11 mouse cellular contexts compared by ENCODE assay signal in genomic region chr5:134214021-134214806, GRCm38 (mm10). TPM values are rescaled to one million over a fixed set of nuclear protein-coding genes. Genes with fewer than 3 reads are reported as not detected.
DNase-seq lines count a peak whose midpoint lies in the region; ATAC-seq and TF ChIP-seq lines count a peak whose summit lies in the region.
"Had no signal": no experiment of that assay in that cellular context is flagged by ENCODE, and none has a peak within 500 bp of the region (broad histone marks: within the 10 kb centered on the region; RNA-seq: fewer than 3 reads in every experiment).

No protein-coding gene starts in this region.

- no peaks in the 10 kb centered on the region for H3K9me3 ChIP-seq in intestine, embryonic 14.5 days (ENCODE audit: control insufficient read depth, low read length)
- no peaks in the 10 kb centered on the region for H3K9me3 ChIP-seq in intestine, postnatal 0 days (ENCODE audit: control insufficient read depth)
- H3K9me3 ChIP-seq in embryonic facial prominence, embryonic 10.5 days, result no peaks in the 10 kb centered on the region
- H3K9me3 ChIP-seq: heart, embryonic 15.5 days had no signal

- TF ChIP-seq POLR2A in bone marrow, adult 2 months (IDR thresholded peaks at IDR 0.05; ENCODE audit: borderline replicate concordance, control insufficient read depth, low read depth, low read length), result no peak

- H3K4me3 ChIP-seq in intestine, embryonic 14.5 days (ENCODE audit: low read depth, low read length), result no peak overlapping the region
- H3K4me3 ChIP-seq in intestine, postnatal 0 days (ENCODE audit: low read depth, low read length), result no peak overlapping the region
- no peak overlapping the region for H3K4me3 ChIP-seq in bone marrow, adult 2 months (replicated peaks; ENCODE audit: control insufficient read depth, low read depth, low read length)
- H3K4me3 ChIP-seq in macrophage (ENCODE audit: inconsistent target), result no peak overlapping the region
- H3K4me3 ChIP-seq in embryonic facial prominence, embryonic 10.5 days, result no peak overlapping the region
- H3K4me3 ChIP-seq: erythroblast, embryonic 14.5 days; gastrocnemius, adult 2 months; heart, embryonic 15.5 days had no signal

- H3K9ac ChIP-seq in intestine, embryonic 14.5 days (ENCODE audit: low read length), result no peak overlapping the region
- H3K9ac ChIP-seq in intestine, postnatal 0 days (ENCODE audit: low read depth, low read length), result no peak overlapping the region
- H3K9ac ChIP-seq: heart, embryonic 15.5 days had no signal

- H3K79me2 ChIP-seq in macrophage (ENCODE audit: inconsistent target), result no peaks in the 10 kb centered on the region

- H3K4me2 ChIP-seq in intestine, embryonic 14.5 days (ENCODE audit: low read length), result no peak overlapping the region
- no peak overlapping the region for H3K4me2 ChIP-seq in intestine, postnatal 0 days (replicated peaks; ENCODE audit: low read depth)
- H3K4me2 ChIP-seq: heart, embryonic 15.5 days had no signal

- DNase-seq in intestine, embryonic 14.5 days (ENCODE audit: low spot score), result no peak
- DNase-seq in lung, postnatal 10 days, result peak; percentile 57
- DNase-seq in lung, adult 18-20 months, result no peak
- no peak for DNase-seq in layer of hippocampus, adult 11-12 months (ENCODE audit: low spot score)
- DNase-seq in embryonic facial prominence, embryonic 10.5 days (ENCODE audit: low spot score), result no peak
- DNase-seq: gastrocnemius, adult 2 months had no signal

- no peaks in the 10 kb centered on the region for H3K27me3 ChIP-seq in intestine, embryonic 14.5 days (replicated peaks; ENCODE audit: control insufficient read depth, insufficient read depth, low read length)
- no peaks in the 10 kb centered on the region for H3K27me3 ChIP-seq in intestine, postnatal 0 days (replicated peaks; ENCODE audit: control insufficient read depth, insufficient read depth, low read length)
- H3K27me3 ChIP-seq in embryonic facial prominence, embryonic 10.5 days (replicated peaks; ENCODE audit: low read depth, poor library complexity, severe bottlenecking), result no peaks in the 10 kb centered on the region
- H3K27me3 ChIP-seq: heart, embryonic 15.5 days had no signal

- WGBS in intestine, embryonic 14.5 days, result 62% methylated on average over 12 of the region's 12 CpGs
- WGBS in intestine, postnatal 0 days, result 67% methylated on average over 12 of the region's 12 CpGs
- 9% methylated on average over 12 of the region's 12 CpGs for WGBS in bone marrow, adult 2 months
- WGBS in macrophage (ENCODE audit: missing documents), result 19% methylated on average over 11 of the region's 12 CpGs
- 85% methylated on average over 12 of the region's 12 CpGs for WGBS in embryonic facial prominence, embryonic 10.5 days

- 0 out of 2 replicates have a peak, but pooled peaks have one; percentile 44 for ATAC-seq in intestine, embryonic 14.5 days (replicated peaks; ENCODE audit: low FRiP score, low TSS enrichment, low read depth)
- ATAC-seq in intestine, postnatal 0 days, result no peak

- TF ChIP-seq CTCF in intestine, postnatal 0 days (IDR thresholded peaks at IDR 0.05; ENCODE audit: low read depth), result no peak
- no peak for TF ChIP-seq CTCF in bone marrow, adult 2 months (IDR thresholded peaks at IDR 0.05; ENCODE audit: control insufficient read depth, insufficient read depth, low read length)

- no peak overlapping the region for H3K27ac ChIP-seq in intestine, embryonic 14.5 days (ENCODE audit: low read depth)
- H3K27ac ChIP-seq in intestine, postnatal 0 days (ENCODE audit: low read depth, low read length), result no peak overlapping the region
- H3K27ac ChIP-seq in bone marrow, adult 2 months (ENCODE audit: control insufficient read depth, insufficient read depth, low read depth, low read length, poor library complexity), result peak overlapping the region; percentile 81
- H3K27ac ChIP-seq in macrophage, result peak overlapping the region; percentile 43
- no peak overlapping the region for H3K27ac ChIP-seq in embryonic facial prominence, embryonic 10.5 days (replicated peaks)
- H3K27ac ChIP-seq: gastrocnemius, adult 2 months; heart, embryonic 15.5 days had no signal

- peaks cover 16% of the 10 kb centered on the region for H3K4me1 ChIP-seq in intestine, embryonic 14.5 days (replicated peaks; ENCODE audit: control insufficient read depth, insufficient read depth, low read length)
- no peaks in the 10 kb centered on the region for H3K4me1 ChIP-seq in intestine, postnatal 0 days (replicated peaks; ENCODE audit: control insufficient read depth, insufficient read depth, low read length)
- H3K4me1 ChIP-seq in bone marrow, adult 2 months (ENCODE audit: control insufficient read depth, insufficient read depth, low read length), result peaks cover 8% of the 10 kb centered on the region
- peaks cover 7% of the 10 kb centered on the region for H3K4me1 ChIP-seq in embryonic facial prominence, embryonic 10.5 days

- H3K36me3 ChIP-seq in intestine, embryonic 14.5 days (ENCODE audit: control insufficient read depth, insufficient read depth, low read length), result 0 out of 2 replicates have a peak, but pooled peaks cover 5% of the 10 kb centered on the region
- H3K36me3 ChIP-seq in intestine, postnatal 0 days (ENCODE audit: control insufficient read depth, insufficient read depth), result peaks cover 9% of the 10 kb centered on the region; the same call in 1 of the 2 replicates
- H3K36me3 ChIP-seq in macrophage (ENCODE audit: inconsistent target), result peaks cover under 1% of the 10 kb centered on the region; the same call in 1 of the 2 replicates
- H3K36me3 ChIP-seq in embryonic facial prominence, embryonic 10.5 days (replicated peaks), result peaks cover 25% of the 10 kb centered on the region

RNA-seq across cellular contexts. Expression of gene Ncf1, which starts 15.2 kb away (rescaled TPM):
- polyA plus RNA-seq in intestine, embryonic 14.5 days (2014; fragmentation: Nextera tagmentation; extraction: Ambion mirVana), result 3.4 and 4.1 TPM in 2 replicates
- 2.1 TPM in 2 replicates for polyA plus RNA-seq in intestine, postnatal 0 days (2015; fragmentation: Nextera tagmentation; extraction: Ambion mirVana)
- polyA plus RNA-seq in bone marrow, adult 2 months (2011; ENCODE audit: insufficient read depth, insufficient read length, low replicate concordance, missing spikeins), result 78.6 and 222 TPM in 2 replicates
- total RNA-seq in macrophage (2018; cell fraction: chromatin; rRNA removed), result 1,000 to 10,000 TPM in 10 of 26 experiments, 100 to 1,000 TPM in 16; 205 to 1,849 (median 728) TPM
- total RNA-seq in macrophage (2018; cell fraction: cytosol; rRNA removed), result 100 to 1,000 TPM; 217 to 634 (median 404) TPM
- 1,000 to 10,000 TPM in 6 of 26 experiments, 100 to 1,000 TPM in 20; 220 to 1,391 (median 770) TPM for total RNA-seq in macrophage (2018; cell fraction: nucleus; rRNA removed)
- polyA plus RNA-seq in macrophage (2018), result 181 to 249 TPM (median 202 TPM) in 3 replicates
- 1.8 and 2.0 TPM in 2 replicates for polyA plus RNA-seq in embryonic facial prominence, embryonic 10.5 days (2016; fragmentation: Nextera tagmentation; extraction: Ambion mirVana)

RNA-seq across cellular contexts. Expression of gene Gtf2ird2, which starts 30.4 kb away (rescaled TPM):
- 7.5 and 8.0 TPM in 2 replicates for polyA plus RNA-seq in intestine, embryonic 14.5 days (2014; fragmentation: Nextera tagmentation; extraction: Ambion mirVana)
- 2.9 and 3.6 TPM in 2 replicates for polyA plus RNA-seq in intestine, postnatal 0 days (2015; fragmentation: Nextera tagmentation; extraction: Ambion mirVana)
- 3.0 and 5.5 TPM in 2 replicates for polyA plus RNA-seq in bone marrow, adult 2 months (2011; ENCODE audit: insufficient read depth, insufficient read length, low replicate concordance, missing spikeins)
- 10 to 100 TPM in 16 of 26 experiments, 1 to 10 TPM in 10; 2.4 to 32.4 (median 13.8) TPM for total RNA-seq in macrophage (2018; cell fraction: chromatin; rRNA removed)
- total RNA-seq in macrophage (2018; cell fraction: cytosol; rRNA removed), result 1 to 10 TPM; 1.3 to 4.5 (median 3.0) TPM
- total RNA-seq in macrophage (2018; cell fraction: nucleus; rRNA removed), result 10 to 100 TPM in 12 of 26 experiments, 1 to 10 TPM in 14; 3.4 to 38.2 (median 9.7) TPM
- polyA plus RNA-seq in macrophage (2018), result 3.5 to 3.9 TPM (median 3.6 TPM) in 3 replicates
- polyA plus RNA-seq in embryonic facial prominence, embryonic 10.5 days (2016; fragmentation: Nextera tagmentation; extraction: Ambion mirVana), result 8.1 and 8.5 TPM in 2 replicates

RNA-seq across cellular contexts. Expression of gene Rcc1l, which starts 37.6 kb away (rescaled TPM):
- 32.3 and 32.5 TPM in 2 replicates for polyA plus RNA-seq in intestine, embryonic 14.5 days (2014; fragmentation: Nextera tagmentation; extraction: Ambion mirVana)
- 14.7 and 16.1 TPM in 2 replicates for polyA plus RNA-seq in intestine, postnatal 0 days (2015; fragmentation: Nextera tagmentation; extraction: Ambion mirVana)
- 10.4 and 12.5 TPM in 2 replicates for polyA plus RNA-seq in bone marrow, adult 2 months (2011; ENCODE audit: insufficient read depth, insufficient read length, low replicate concordance, missing spikeins)
- 10 to 100 TPM in 25 of 26 experiments, 1 to 10 TPM in 1; 9.0 to 36.1 (median 22.6) TPM for total RNA-seq in macrophage (2018; cell fraction: chromatin; rRNA removed)
- total RNA-seq in macrophage (2018; cell fraction: cytosol; rRNA removed), result 1 to 10 TPM; 3.8 to 9.3 (median 7.0) TPM
- 10 to 100 TPM in 18 of 26 experiments, 1 to 10 TPM in 8; 5.4 to 23.2 (median 12.1) TPM for total RNA-seq in macrophage (2018; cell fraction: nucleus; rRNA removed)
- 3.1 to 12.7 TPM (median 6.8 TPM) in 3 replicates for polyA plus RNA-seq in macrophage (2018)
- 41.9 and 42.1 TPM in 2 replicates for polyA plus RNA-seq in embryonic facial prominence, embryonic 10.5 days (2016; fragmentation: Nextera tagmentation; extraction: Ambion mirVana)

Comparison
In these comparisons a context has a peak if more than half of its experiments do, and no peak if none do; other contexts are left out.
1. H3K27ac ChIP-seq: peak in bone marrow, adult 2 months (single experiment) and macrophage (single experiment); none in intestine, embryonic 14.5 days (single experiment), intestine, postnatal 0 days (single experiment) and embryonic facial prominence, embryonic 10.5 days (single experiment).
2. RNA of gene Ncf1, which starts 15.2 kb away (polyA plus RNA-seq): 78.6 to 222 TPM in bone marrow, adult 2 months and 181 to 249 TPM in macrophage; 3.4 to 4.1 TPM in intestine, embryonic 14.5 days, 2.1 TPM in intestine, postnatal 0 days and 1.8 to 2.0 TPM in embryonic facial prominence, embryonic 10.5 days; every median in the first group is over 10 times any median in the second.